Mouse (Mus musculus): ENCODE data around the gene Lgals12. TPM values are rescaled to one million over a fixed set of nuclear protein-coding genes. Genes with fewer than 3 reads are reported as not detected.
A peak's percentile ranks its signal among the peaks of the same experiment; 100 is the strongest.

Gene Lgals12
- not detected in 2 replicates for total RNA-seq (2017)

GRCm38 (mm10) chr19:7606801-7607689 lies at the start of gene Lgals12:
Lgals12 (minus strand) TSS chr19:7607193.
- peak in 1 of 2 experiments; percentile 37; a peak in 1 of 4 replicates for ATAC-seq (replicated peaks in 1 of 2; ENCODE audit: insufficient read depth in 1 of 2, low FRiP score in 2 of 2, low TSS enrichment in 1 of 2, low read depth in 1 of 2, poor library complexity in 2 of 2, severe bottlenecking in 2 of 2)

- no peak for ATAC-seq (replicated peaks in 1 of 2; ENCODE audit: insufficient read depth in 1 of 2, low FRiP score in 2 of 2, low TSS enrichment in 1 of 2, low read depth in 1 of 2, poor library complexity in 2 of 2, severe bottlenecking in 2 of 2)
These were observed 42.1 kb upstream of the Lgals12 start for GRCm38 (mm10) chr19:7648913-7649666.

GRCm38 (mm10) chr19:7633786-7634185 lies 26.8 kb upstream of the Lgals12 start:
- ATAC-seq (replicated peaks in 1 of 2; ENCODE audit: insufficient read depth in 1 of 2, low FRiP score in 2 of 2, low TSS enrichment in 1 of 2, low read depth in 1 of 2, poor library complexity in 2 of 2, severe bottlenecking in 2 of 2), result no peak

GRCm38 (mm10) chr19:7633021-7633420 lies 26.0 kb upstream of the Lgals12 start:
- no peak for ATAC-seq (replicated peaks in 1 of 2; ENCODE audit: insufficient read depth in 1 of 2, low FRiP score in 2 of 2, low TSS enrichment in 1 of 2, low read depth in 1 of 2, poor library complexity in 2 of 2, severe bottlenecking in 2 of 2)

GRCm38 (mm10) chr19:7617696-7618095 lies 10.7 kb upstream of the Lgals12 start:
- peak; percentile 32 to 42; a peak in 3 of 4 replicates for ATAC-seq (replicated peaks in 1 of 2; ENCODE audit: insufficient read depth in 1 of 2, low FRiP score in 2 of 2, low TSS enrichment in 1 of 2, low read depth in 1 of 2, poor library complexity in 2 of 2, severe bottlenecking in 2 of 2)

- ATAC-seq (replicated peaks in 1 of 2; ENCODE audit: insufficient read depth in 1 of 2, low FRiP score in 2 of 2, low TSS enrichment in 1 of 2, low read depth in 1 of 2, poor library complexity in 2 of 2, severe bottlenecking in 2 of 2), result no peak
These were observed 10.1 kb upstream of the Lgals12 start for GRCm38 (mm10) chr19:7617085-7617484.

GRCm38 (mm10) chr19:7616231-7616930 lies 9.4 kb upstream of the Lgals12 start:
- ATAC-seq (replicated peaks in 1 of 2; ENCODE audit: insufficient read depth in 1 of 2, low FRiP score in 2 of 2, low TSS enrichment in 1 of 2, low read depth in 1 of 2, poor library complexity in 2 of 2, severe bottlenecking in 2 of 2), result no peak

- ATAC-seq (replicated peaks in 1 of 2; ENCODE audit: insufficient read depth in 1 of 2, low FRiP score in 2 of 2, low TSS enrichment in 1 of 2, low read depth in 1 of 2, poor library complexity in 2 of 2, severe bottlenecking in 2 of 2), result no peak
These were observed 6.2 kb upstream of the Lgals12 start for GRCm38 (mm10) chr19:7613151-7613550.

GRCm38 (mm10) chr19:7611942-7612757 lies 5.2 kb upstream of the Lgals12 start, which contains the start of gene Hrasls5:
Hrasls5 (plus strand) TSS chr19:7612541.
- ATAC-seq (replicated peaks in 1 of 2; ENCODE audit: insufficient read depth in 1 of 2, low FRiP score in 2 of 2, low TSS enrichment in 1 of 2, low read depth in 1 of 2, poor library complexity in 2 of 2, severe bottlenecking in 2 of 2), result peak; percentile 17 to 62; a peak in 3 of 4 replicates

- no peak for ATAC-seq (replicated peaks in 1 of 2; ENCODE audit: insufficient read depth in 1 of 2, low FRiP score in 2 of 2, low TSS enrichment in 1 of 2, low read depth in 1 of 2, poor library complexity in 2 of 2, severe bottlenecking in 2 of 2)
These were observed 753 bp upstream of the Lgals12 start for GRCm38 (mm10) chr19:7607690-7608201.

GRCm38 (mm10) chr19:7605930-7606783 lies 836 bp downstream of the Lgals12 start:
- ATAC-seq (replicated peaks in 1 of 2; ENCODE audit: insufficient read depth in 1 of 2, low FRiP score in 2 of 2, low TSS enrichment in 1 of 2, low read depth in 1 of 2, poor library complexity in 2 of 2, severe bottlenecking in 2 of 2), result no peak

- no peak for ATAC-seq (replicated peaks in 1 of 2; ENCODE audit: insufficient read depth in 1 of 2, low FRiP score in 2 of 2, low TSS enrichment in 1 of 2, low read depth in 1 of 2, poor library complexity in 2 of 2, severe bottlenecking in 2 of 2)
These were observed 2.0 kb downstream of the Lgals12 start for GRCm38 (mm10) chr19:7605013-7605412.

GRCm38 (mm10) chr19:7604107-7604506 lies 2.9 kb downstream of the Lgals12 start:
- no peak for ATAC-seq (replicated peaks in 1 of 2; ENCODE audit: insufficient read depth in 1 of 2, low FRiP score in 2 of 2, low TSS enrichment in 1 of 2, low read depth in 1 of 2, poor library complexity in 2 of 2, severe bottlenecking in 2 of 2)

GRCm38 (mm10) chr19:7601551-7601950 lies 5.4 kb downstream of the Lgals12 start:
- no peak for ATAC-seq (replicated peaks in 1 of 2; ENCODE audit: insufficient read depth in 1 of 2, low FRiP score in 2 of 2, low TSS enrichment in 1 of 2, low read depth in 1 of 2, poor library complexity in 2 of 2, severe bottlenecking in 2 of 2)

- no peak for ATAC-seq (replicated peaks in 1 of 2; ENCODE audit: insufficient read depth in 1 of 2, low FRiP score in 2 of 2, low TSS enrichment in 1 of 2, low read depth in 1 of 2, poor library complexity in 2 of 2, severe bottlenecking in 2 of 2)
These were observed 8.5 kb downstream of the Lgals12 start for GRCm38 (mm10) chr19:7598481-7598880.

GRCm38 (mm10) chr19:7595534-7595933 lies 11.5 kb downstream of the Lgals12 start:
- ATAC-seq (replicated peaks in 1 of 2; ENCODE audit: insufficient read depth in 1 of 2, low FRiP score in 2 of 2, low TSS enrichment in 1 of 2, low read depth in 1 of 2, poor library complexity in 2 of 2, severe bottlenecking in 2 of 2), result 0 out of 4 replicates have a peak, but pooled peaks of 1 of the 2 experiments have one; percentile 12
